Mouse (Mus musculus): ENCODE data around the gene Pxmp4. TPM values are rescaled to one million over a fixed set of nuclear protein-coding genes. Genes with fewer than 3 reads are reported as not detected.

Pxmp4 gene
- total RNA-seq, 4 experiments from 2014 or later, result 10.1 to 13.4 (median 12.2) TPM

DNA sequence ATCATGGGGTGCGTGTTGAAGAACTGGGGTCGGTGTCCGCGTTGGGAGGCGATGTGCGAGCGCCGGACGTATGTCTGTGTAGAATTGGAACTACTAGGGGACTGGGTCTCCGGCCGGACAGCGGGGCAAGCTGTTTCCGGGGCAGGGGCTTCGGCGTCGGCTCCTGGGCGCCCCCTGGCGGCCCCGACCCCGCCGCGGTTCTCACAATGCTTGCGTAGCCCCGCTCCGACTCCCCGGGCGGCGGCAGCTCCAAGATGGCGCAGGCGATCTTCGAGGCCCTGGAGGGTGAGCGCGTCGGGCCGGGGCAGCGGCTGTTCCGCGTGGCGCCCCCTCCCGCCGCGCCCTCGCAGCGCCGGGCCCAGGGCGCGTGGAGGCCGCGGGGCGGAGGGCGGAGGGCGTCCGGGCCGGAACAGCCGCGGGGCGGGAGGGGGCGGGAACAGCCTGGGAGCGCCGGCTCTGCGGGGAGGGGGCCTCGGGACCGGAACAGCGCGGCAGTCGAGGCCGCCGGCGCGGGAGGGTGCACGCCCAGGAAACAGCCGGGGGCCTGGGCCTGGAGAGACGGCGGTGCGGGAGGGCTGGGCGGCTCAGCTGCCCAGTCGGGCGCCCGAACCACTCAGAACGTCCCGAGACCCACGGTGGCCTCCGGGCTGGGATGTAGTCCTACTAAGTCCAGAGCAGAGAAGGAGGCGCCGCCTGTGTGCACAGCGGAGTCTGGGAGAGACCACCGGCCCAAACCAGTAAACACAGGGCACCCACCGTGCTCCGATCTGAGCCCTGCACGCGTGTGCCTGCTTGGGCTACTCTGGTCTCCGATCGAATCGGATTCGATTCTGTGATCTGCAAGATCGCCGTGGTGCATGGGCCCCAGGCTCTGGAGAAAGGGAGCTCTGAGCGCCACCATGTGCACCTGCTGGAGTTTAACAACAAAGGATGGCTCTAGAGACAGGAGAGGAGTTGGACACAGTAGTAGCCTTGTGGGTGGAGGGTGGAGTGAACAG, 9.9 kb upstream of the Pxmp4 start, which contains the start of the genes Zfp341 and 4930519P11Rik:
TSS of gene Zfp341 (plus strand) at position 180 of the 998 bp plus-strand sequence.
TSS of gene 4930519P11Rik (minus strand) at position 320 of the 998 bp plus-strand sequence.
- DNase-seq (ENCODE audit: low spot score in 2 of 2), result peak; percentile 87 to 89

DNA sequence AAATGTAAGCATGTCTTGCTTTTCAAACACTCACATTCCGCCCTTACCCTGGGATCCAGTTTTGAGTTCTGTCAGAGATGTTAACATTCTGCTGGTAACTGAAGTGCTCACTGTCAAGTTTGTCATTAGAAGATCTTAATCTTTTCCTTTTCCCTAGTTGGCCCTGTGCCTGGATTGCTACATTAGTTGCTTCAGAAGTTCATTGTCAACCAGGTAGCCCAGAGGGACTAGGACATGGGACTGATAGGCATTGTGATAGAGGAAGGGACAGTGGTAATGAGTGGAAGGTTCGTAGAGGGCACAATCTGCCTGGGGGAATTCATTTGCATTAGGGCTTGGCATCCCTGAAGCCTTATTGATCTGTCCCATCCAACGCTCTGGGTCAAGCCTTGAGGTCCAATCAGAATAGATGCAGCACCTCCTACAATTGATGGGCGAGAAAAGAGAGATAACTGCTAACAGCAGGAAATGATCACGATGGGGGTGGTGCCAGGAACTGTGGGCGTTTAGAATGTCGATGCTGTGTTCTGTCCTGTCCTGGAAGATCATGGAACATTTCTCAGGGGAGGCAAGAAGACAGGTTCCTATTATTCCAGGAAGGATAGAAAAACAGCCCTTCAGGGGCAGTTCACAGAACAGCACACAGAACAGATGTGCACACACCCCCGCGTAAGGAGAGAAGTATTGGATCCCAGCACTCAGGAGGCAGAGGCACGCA, 5.7 kb upstream of the Pxmp4 start:
- DNase-seq (ENCODE audit: low spot score in 2 of 2), result no peak

DNA sequence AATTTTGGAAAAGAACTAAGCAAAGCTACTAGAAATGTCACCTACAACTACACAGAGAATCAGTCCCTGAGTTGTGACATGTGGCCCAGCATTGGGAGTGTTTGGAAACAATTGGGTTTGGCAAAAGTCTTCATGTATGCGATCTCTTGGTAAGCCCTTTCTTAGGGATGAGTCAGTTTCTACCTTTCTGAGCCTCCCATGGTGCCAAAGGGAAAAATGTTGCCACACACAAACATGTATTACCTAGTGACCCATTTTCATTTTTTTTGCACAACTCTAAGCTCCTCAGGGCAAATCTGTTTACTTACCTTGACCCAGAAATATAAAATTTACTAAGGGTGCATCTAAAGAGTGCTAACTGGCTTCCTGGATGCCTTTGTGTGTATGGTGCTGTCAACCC, 3.5 kb upstream of the Pxmp4 start:
- DNase-seq (ENCODE audit: low spot score in 2 of 2), result no peak

DNA sequence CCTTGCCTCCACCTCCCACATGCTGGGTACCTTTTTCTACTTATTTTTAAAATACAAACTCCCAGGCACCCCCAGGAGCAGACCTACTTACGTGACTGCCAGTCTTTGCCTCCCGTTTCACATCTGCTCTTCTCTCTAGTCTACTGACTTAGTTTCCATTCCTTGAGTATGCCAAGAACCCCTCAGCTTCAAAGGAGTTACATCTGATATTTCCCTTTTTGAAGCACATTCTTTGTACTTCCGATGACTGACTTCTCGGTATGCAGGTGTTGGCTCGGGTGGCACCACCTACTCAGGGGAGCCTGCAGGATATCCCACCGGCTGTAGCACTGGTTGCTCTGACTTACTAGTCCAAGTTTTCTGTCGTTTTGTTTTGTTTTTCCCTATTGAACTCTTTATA, 648 bp upstream of the Pxmp4 start:
- DNase-seq (ENCODE audit: low spot score in 2 of 2), result no peak

DNA sequence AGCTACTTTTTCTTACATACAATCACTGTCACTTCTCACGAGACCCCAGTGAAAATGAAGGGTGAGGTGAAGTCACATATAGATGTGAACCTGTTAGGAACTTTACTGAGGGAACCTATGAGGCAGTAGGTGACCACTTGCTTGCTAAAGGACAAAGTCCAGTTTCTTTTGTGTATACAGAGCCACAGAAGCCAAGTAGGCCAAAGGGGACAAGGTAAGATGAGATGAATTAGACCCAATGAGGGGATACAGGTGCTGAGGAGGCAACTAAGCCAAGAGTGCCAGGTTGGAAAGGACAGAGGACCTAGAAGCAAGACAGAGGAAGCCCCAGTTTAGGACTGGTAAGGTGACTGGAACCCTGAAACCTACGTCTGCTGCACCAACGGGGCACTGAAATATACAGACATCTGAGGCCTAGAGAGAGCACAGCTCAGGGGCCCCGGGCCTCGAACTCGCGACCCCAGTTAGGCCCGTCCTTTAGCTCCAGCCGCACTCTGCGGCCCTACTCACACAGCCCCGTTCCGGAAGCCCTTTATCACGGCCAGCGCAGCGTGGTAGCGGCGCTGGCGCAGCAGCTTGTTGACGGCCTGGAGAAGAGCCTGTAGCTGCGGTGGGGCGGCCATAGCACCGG, 386 bp downstream of the Pxmp4 start:
- no peak for DNase-seq (ENCODE audit: low spot score in 2 of 2)

DNA sequence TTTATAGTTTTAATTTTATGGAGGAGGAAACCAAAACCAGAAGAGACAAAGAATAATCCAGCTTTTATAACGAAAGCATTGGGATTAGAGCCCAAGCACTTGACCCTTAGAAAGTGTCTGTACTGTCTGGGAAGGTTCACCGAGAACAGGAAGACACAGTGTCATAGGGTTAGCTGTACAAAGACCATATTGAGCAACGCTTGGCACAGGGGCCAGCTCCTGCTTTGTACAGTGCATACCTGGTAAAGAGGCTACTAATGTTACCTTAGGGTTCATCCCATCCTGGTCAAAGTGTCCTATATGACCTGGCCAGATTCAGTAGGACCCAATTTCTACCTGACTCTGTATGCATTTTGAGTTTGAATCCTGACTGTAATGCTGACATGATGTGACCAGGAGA, 2.2 kb downstream of the Pxmp4 start:
- DNase-seq (ENCODE audit: low spot score in 2 of 2), result no peak

DNA sequence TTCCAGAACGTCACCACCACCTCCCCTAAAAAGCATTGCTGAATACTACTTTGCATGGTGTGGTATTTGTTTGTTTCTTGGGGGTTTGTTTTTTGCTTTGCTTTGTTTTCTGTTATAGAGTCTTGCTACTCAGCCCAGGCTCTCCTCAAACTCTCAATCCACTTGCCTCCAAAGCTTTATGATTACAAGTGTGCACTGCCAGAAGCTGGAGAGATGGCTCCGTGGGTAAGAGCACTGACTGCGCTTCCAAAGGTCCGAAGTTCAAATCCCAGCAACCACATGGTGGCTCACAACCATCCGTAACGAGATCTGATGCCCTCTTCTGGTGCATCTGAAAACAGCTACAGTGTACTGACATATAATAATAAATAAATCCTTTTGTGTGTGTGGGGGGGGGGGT, 2.9 kb downstream of the Pxmp4 start:
- no peak for DNase-seq (ENCODE audit: low spot score in 2 of 2)

DNA sequence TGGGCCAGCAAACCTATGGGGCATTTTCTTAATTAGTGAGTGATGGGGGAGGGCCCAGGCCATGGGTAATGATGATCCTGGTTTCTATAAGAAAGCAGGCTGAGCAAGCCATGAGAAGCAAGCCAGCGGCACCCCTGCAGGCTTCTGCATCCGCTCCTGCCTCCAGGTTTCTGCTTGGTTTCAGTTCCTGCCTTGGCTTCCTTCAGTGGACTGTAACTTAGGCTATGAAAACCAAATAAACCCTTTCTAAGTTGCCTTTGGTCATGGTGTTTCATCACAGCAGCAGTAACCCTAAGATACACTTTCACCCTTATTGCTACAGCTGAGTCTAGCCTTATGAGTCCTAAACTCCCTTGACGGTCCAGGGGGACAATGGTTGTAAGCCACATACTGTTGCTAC, 6.1 kb downstream of the Pxmp4 start:
- DNase-seq (ENCODE audit: low spot score in 2 of 2), result no peak

DNA sequence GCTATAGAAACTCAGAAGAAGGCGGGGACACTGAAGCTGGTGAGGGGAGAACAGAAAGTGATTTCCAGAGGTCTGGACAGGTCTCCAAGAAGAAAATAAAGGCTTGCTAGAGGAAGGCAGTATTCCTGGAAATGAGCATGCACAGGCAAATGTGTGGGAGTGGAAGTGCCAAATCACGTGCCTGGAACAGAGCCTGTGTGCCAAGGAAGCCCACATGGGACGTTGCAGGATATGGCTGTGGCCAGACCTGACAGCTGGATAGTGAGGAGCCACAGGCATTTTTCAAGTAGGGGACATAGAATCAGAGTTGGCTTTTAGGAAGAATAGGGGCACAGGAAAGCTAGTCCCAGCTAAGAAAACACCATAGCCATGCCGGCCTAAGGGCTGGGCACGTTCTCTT, 7.7 kb downstream of the Pxmp4 start:
- DNase-seq (ENCODE audit: low spot score in 2 of 2), result no peak

DNA sequence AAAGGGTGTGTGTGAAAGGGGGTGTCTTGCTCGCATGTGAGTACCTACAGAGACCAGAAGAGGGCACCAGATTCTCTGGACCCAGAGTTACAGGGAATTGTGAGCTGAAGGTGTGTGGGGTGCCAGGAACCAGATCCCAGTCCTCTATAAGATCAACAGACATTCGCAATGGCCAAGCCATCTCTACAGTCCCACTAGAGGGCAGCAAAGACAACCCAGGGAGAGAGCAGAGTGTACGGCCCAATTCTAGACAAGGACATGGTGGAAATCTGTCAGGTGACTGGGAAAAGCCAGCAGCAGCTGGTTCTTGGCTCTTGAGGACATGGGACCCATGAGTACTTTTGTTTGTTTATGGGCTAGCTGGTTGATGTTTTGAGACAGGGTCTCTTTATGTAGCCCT, 10.5 kb downstream of the Pxmp4 start:
- DNase-seq (ENCODE audit: low spot score in 2 of 2), result no peak

DNA sequence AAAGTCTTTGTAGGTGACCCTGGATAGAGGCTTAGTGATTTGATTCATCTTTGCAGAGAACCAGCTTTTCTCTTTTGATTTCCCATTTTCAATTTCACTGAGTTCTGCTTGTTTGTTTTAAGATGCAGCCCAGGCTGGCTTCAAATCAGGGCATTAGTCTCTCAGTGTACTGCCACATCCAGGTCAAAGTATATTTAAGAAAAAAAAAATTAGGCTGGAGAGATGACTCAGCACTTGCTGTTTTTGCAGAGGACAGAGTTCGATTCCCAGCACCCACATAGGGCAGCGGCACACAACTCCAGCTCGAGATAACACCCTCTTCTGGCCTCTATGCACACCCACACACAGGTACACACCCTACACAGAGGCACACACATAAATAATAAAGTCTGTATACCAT, 12.3 kb downstream of the Pxmp4 start:
- no peak for DNase-seq (ENCODE audit: low spot score in 2 of 2)

DNA sequence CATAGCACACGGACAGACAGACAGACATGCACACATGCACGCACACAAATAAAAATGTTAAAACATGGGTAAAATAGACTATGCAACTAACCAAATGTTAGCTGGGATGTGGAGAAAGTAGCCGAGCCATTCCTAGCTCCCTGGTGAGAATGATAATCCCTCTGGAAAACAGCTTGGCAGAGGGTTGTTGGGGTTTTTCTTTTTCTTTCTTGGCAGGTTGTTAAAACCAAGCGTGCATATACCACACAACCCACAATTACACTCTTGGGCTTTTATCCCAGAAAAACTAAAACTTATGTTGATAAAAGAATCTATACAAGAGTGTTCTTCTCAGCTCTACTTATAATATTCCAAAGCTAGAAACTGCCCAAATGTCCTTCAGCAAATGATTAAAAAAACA, 14.5 kb downstream of the Pxmp4 start:
- no peak for DNase-seq (ENCODE audit: low spot score in 2 of 2)

DNA sequence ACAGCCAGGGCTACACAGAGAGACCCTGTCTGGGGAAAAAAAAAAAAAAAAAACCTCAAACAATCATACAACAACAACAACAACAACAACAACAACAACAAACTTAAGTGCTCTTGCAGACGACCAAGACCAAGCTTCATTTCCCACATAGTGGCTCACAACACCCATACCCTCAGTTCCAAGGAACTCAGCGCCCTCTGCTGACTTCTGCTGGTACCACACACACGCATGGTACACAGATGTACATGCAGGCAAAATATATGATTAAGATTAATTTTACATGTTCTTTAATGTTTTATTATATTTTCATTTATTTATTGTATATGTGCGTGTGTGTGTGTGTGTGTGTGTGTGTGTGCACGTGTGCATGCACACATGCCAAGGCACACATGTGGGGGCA, 17.1 kb downstream of the Pxmp4 start:
- no peak for DNase-seq (ENCODE audit: low spot score in 2 of 2)

DNA sequence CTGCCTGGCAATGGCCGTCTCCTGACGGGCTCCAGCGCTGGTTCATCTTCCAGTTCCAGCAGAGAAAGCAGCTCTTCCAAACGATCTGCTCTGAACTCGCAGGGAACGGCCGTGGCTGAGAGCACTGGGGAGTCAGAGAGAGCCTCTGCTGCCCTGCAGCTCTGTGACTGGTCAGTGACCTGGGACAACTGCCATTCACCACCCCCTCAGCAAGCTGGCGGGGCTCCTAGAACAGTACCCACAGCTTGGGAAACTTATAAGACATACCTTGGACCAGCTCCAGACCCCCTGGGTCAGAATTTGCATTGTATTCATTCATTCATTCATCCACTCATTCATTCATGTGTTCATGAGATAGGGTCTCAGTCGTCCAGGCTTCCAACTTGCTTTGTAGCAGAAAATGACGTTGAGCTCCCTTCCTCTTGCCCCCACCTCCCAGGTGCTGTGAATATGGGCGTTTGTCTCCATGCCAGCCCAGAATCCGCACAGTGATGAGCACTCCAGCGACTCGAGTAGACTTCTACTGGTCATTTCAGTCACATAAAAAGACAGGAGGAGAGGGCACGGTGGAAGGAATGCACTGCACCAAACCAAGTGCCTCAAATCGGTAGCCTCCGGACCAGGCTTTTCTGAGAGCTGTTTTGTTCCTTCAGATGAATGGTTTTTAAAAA, 18.4 kb downstream of the Pxmp4 start:
- DNase-seq (ENCODE audit: low spot score in 2 of 2), result no peak

DNA sequence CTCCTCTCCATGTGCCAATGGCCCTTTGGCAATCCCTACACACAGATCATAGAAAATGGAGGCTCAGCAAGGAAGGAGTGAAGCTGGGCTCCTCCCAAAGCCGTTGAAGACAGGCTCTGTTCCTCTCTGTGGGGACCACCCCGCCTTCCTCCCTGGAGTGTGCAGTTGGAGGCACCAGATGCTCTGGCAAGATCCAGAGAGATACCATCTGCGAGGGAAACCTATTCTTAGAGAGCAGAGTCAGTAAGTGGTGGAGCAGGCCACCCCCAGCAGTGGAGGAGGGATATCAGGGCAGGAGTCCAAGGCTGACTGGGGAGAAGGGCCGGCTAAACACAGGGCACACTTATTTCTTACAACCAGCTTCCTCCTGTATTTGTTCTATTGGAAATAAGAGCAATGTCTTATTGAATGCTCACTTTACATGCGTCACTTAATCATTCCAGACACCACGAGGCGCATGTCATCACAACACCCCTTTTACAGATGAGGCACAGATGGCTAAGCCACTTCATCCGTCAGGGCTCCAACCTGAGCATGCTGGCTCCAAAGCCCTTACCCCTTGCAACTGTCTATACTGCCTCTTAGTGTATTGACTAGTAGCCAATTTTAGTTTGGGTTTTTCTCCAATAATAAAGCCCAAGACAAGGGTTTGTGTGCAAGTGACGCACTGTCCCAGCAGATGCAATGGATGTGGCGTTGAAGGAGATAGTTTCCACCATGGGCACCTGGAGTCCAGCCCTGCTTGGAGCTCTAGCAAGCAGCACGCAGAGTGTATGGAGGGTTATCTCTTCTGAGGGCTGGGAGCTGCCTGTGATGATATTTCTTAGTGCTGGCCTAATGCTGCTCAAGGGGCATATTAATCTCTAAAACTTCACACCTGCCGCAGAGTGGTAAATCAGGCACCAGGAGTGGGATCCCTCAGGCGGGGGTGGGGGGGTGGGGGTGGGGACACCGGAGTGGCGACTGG, 19.3 kb downstream of the Pxmp4 start:
- DNase-seq (ENCODE audit: low spot score in 2 of 2), result no peak

DNA sequence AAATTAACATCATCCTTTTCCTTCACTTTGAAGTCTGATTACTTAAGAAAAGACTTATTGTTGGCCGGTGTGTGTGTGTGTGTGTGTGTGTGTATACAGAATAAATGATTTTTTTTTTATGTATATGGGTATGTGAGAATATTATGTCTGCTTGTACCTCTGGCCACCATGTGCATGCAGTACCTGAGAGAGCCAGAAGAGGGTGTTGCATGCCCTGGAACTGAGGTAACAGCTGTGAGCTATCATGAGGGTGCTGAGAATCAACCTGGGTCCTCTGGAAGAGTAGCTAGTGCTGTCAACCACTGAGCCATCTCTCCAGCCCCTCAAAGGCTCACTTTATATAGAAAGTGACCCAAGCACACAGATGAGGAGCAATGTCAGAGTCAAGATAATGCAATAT, 22.1 kb downstream of the Pxmp4 start:
- no peak for DNase-seq (ENCODE audit: low spot score in 2 of 2)

DNA sequence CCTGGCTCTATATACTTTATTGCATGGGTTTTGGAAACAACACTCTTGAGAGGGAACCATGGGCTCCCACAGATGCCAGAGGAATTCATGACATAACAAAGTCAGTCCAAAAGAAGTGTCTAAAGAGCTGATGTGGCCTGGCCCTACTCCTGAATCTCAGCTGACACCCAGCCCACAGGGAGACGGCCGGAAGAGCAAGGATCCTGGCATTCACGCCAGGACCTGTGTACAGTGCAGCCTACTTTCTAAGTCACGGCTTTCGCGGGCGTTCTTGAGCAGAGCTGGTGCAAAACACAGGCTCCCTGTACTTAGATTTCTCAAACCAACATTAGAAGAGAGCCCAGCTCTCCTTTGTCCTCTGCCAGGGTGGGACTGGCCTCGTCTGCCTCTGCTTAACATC, 22.9 kb downstream of the Pxmp4 start:
- peak; percentile 46 to 61 for DNase-seq (ENCODE audit: low spot score in 2 of 2)

DNA sequence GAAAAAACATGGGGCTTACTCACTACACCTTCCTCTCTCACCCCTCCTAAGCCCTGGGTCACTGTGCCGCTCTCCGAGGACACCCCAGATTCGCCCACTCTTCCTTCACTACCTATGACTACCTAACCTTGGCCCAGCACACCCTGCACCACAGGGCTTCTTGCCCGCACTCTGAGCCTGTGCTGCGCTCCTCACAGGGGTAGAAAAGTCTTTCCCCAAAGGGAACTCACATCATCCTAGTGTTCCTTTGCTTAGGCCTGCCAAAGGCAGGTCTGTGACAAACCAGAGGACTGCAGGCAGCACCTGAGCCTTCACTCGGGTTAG, 25.8 kb downstream of the Pxmp4 start:
- DNase-seq (ENCODE audit: low spot score in 2 of 2), result no peak

DNA sequence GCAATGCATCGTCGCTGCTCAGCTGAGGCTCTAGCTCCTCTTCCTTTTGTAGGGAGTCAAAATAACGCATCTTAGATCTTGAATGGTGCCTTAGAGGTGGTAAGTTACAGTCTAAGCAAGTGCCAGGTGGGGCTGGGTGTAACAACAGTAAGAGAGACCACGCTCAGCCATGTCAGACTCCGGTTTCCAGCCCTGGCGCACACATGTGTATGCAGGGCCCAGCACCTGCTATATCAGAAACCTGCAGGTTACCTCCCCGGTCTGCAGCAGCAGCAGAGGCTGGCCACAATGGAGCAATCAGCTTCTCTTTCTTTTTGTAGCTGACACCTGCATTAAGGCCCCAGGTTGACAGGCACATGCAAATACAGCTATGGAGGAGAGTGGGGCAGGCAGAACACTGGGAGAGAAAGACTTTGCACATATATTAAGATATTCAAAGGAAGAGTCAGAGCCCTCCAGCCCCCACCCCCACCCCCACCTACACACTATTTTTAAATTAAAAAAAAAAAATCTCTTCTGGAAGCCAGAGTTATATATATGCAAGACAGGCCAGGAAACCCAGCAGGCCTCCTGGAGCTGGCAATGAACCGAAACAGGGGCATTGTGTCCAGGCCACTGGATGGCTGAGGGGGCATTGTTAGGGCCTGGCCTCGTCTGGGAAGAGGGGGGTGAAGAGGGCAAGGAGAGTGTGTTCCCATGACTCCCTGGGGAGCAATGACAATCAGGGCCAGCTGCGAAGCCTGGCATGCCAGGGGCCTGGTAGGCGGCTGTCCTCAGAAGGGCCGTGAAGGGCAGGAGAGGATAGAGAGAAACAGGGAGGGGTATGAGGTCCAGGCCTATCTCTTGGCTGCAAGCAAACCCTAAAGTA, 26.4 kb downstream of the Pxmp4 start:
- DNase-seq (ENCODE audit: low spot score in 2 of 2), result no peak
